18 mouse cellular contexts compared by ENCODE assay signal in genomic region chr2:92025966-92026365, GRCm38 (mm10). TPM values are rescaled to one million over a fixed set of nuclear protein-coding genes. Genes with fewer than 3 reads are reported as not detected.
DNase-seq lines count a peak whose midpoint lies in the region; TF ChIP-seq lines count a peak whose summit lies in the region.
"Had no signal": no experiment of that assay in that cellular context is flagged by ENCODE, and none has a peak within 500 bp of the region (broad histone marks: within the 10 kb centered on the region; RNA-seq: fewer than 3 reads in every experiment).

No protein-coding gene starts in this region.

- no peak for TF ChIP-seq EP300 in MEL (IDR thresholded peaks at IDR 0.05; ENCODE audit: low read depth in 1 of 2, low read length in 2 of 2)

- peaks cover 0 to 35% of the 10 kb centered on the region in 2 experiments; a peak in 2 of 4 replicates for H3K4me1 ChIP-seq in MEL (ENCODE audit: control insufficient read depth in 1 of 2, insufficient read depth in 2 of 2, low read length in 2 of 2)

- H3K36me3 ChIP-seq in MEL (ENCODE audit: control insufficient read depth in 1 of 2, insufficient read depth in 2 of 2, low read length in 2 of 2): peaks cover 0 to 14% of the 10 kb centered on the region in 2 experiments; a peak in 2 of 4 replicates
- H3K36me3 ChIP-seq: embryonic facial prominence, embryonic 10.5 days; embryonic facial prominence, embryonic 12.5 days; forebrain, embryonic 15.5 days had no signal

- no peaks in the 10 kb centered on the region for H3K27me3 ChIP-seq in MEL (ENCODE audit: control insufficient read depth in 1 of 2, insufficient read depth in 2 of 2, low read length in 2 of 2)

- H3K79me2 ChIP-seq in MEL (ENCODE audit: control insufficient read depth, insufficient read depth, low read length, poor library complexity): no peaks in the 10 kb centered on the region

- H3K9ac ChIP-seq in MEL (ENCODE audit: control insufficient read depth, low read depth, low read length, poor library complexity, severe bottlenecking): no peak overlapping the region
- H3K9ac ChIP-seq: embryonic facial prominence, embryonic 12.5 days; forebrain, embryonic 13.5 days; forebrain, embryonic 15.5 days; forebrain, postnatal 0 days had no signal

- TF ChIP-seq CTCF in MEL (IDR thresholded peaks at IDR 0.05 in 2 of 3, conservative IDR thresholded peaks at IDR 0.05 in 1 of 3; ENCODE audit: control insufficient read depth in 1 of 3, insufficient read depth in 1 of 3, low read depth in 2 of 3, low read length in 3 of 3, poor library complexity in 1 of 3, severe bottlenecking in 1 of 3): no peak

- DNase-seq in heart, adult 11 months: peak; percentile 86
- no peak for DNase-seq in heart, adult 9 months (ENCODE audit: low spot score in 2 of 2)
- DNase-seq in 416B (ENCODE audit: low read depth) (peak; percentile 67), MEL (ENCODE audit: low read depth, low spot score) (no peak)
- no peak for DNase-seq in urinary bladder, postnatal 4 days (ENCODE audit: low spot score in 2 of 2)
- DNase-seq: adrenal gland, adult 2 months; adrenal gland, postnatal 10 days; adrenal gland, postnatal 25 days; cerebellum, adult 11-12 months; cerebellum, adult 2 months; cerebellum, adult 9-10 months; cerebellum, postnatal 10 days; cerebellum, postnatal 25 days; forebrain, postnatal 0 days had no signal

- H3K9me3 ChIP-seq in MEL (replicated peaks; ENCODE audit: insufficient read depth, low read length): no peaks in the 10 kb centered on the region
- H3K9me3 ChIP-seq: embryonic facial prominence, embryonic 10.5 days; embryonic facial prominence, embryonic 12.5 days; forebrain, embryonic 13.5 days; forebrain, embryonic 15.5 days had no signal

- TF ChIP-seq POLR2A in MEL (IDR thresholded peaks at IDR 0.05; ENCODE audit: control insufficient read depth in 1 of 2, insufficient read depth in 1 of 2, low read depth in 1 of 2, low read length in 2 of 2, poor library complexity in 1 of 2): no peak

- TF ChIP-seq RAD21 in MEL (IDR thresholded peaks at IDR 0.05; ENCODE audit: low read depth, low read length): no peak

- peak overlapping the region; percentile 33; the same call in 1 of the 2 replicates for H3K27ac ChIP-seq in MEL (ENCODE audit: control insufficient read depth, low read depth, low read length)
- H3K27ac ChIP-seq: embryonic facial prominence, embryonic 10.5 days; embryonic facial prominence, embryonic 12.5 days; forebrain, embryonic 13.5 days; forebrain, embryonic 15.5 days had no signal

- H3K4me3 ChIP-seq in MEL (ENCODE audit: control insufficient read depth in 1 of 2, insufficient read depth in 1 of 2, low read depth in 2 of 2, low read length in 2 of 2): no peak overlapping the region
- H3K4me3 ChIP-seq: embryonic facial prominence, embryonic 10.5 days; embryonic facial prominence, embryonic 12.5 days; forebrain, embryonic 13.5 days; forebrain, embryonic 15.5 days had no signal

TF ChIP-seq in MEL, 35 proteins besides CTCF, POLR2A, EP300 and RAD21:
- TF ChIP-seq USF1 (IDR thresholded peaks at IDR 0.05; ENCODE audit: low read depth, low read length) (peak; percentile 25; the same call in 1 of the 2 replicates), SMC3 (IDR thresholded peaks at IDR 0.05; ENCODE audit: low read depth, low read length) (no peak)

RNA-seq across cellular contexts. Expression of gene Creb3l1, which starts 1.7 kb away (rescaled TPM):
- 0.12 and 0.16 TPM in 2 replicates for total RNA-seq in MEL (2012; rRNA removed)
- polyA plus RNA-seq in MEL (2012; ENCODE audit: insufficient read depth in 1 of 2, insufficient read length in 2 of 2, low read depth in 1 of 2, low replicate concordance in 2 of 2, missing spikeins in 1 of 2): 1 to 10 TPM in 1 of 2 experiments, not detected in 1; 9.1 TPM

RNA-seq across cellular contexts. Expression of gene Dgkz, which starts 50.3 kb away (rescaled TPM):
- total RNA-seq in MEL (2012; rRNA removed): 65.6 and 66.1 TPM in 2 replicates
- polyA plus RNA-seq in MEL (2012; ENCODE audit: insufficient read depth in 1 of 2, insufficient read length in 2 of 2, low read depth in 1 of 2, low replicate concordance in 2 of 2, missing spikeins in 1 of 2): 100 to 1,000 TPM in 1 of 2 experiments, not detected in 1; 165 TPM

Comparison
In these comparisons a context has a peak if more than half of its experiments do, and no peak if none do; other contexts are left out.
1. DNase-seq: peak in heart, adult 11 months (single experiment) and 416B (single experiment); none in heart, adult 9 months (0 of 2), MEL (single experiment) and urinary bladder, postnatal 4 days (0 of 2).